8 mouse cellular contexts compared by ENCODE assay signal in the genomic region with DNA sequence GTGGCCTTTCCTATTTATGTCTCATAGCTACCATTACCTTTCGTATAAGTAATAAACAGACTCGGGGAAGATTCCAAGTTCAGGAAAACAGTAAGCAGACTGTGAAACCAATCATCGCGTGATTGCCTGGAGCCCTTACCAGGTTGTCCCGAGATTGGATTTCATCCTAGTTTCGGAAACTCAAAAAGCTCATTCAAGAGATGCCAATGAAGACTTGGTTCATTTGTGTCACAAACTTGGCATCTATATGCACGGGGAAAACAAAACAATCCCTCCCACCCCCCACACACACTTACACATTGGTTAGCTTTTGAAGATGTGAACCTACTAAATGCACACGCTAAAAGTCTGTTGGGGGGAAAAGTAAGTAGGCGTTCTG. TPM values are rescaled to one million over a fixed set of nuclear protein-coding genes. Genes with fewer than 3 reads are reported as not detected.
A peak's percentile ranks its signal among the peaks of the same experiment; 100 is the strongest.
DNase-seq lines count a peak whose midpoint lies in the region; ATAC-seq and TF ChIP-seq lines count a peak whose summit lies in the region.

No protein-coding gene starts in this region.

- no peaks in the 10 kb centered on the region for H3K27me3 ChIP-seq in hindbrain, embryonic 16.5 days (replicated peaks; ENCODE audit: control insufficient read depth, insufficient read depth, low read length)
- H3K27me3 ChIP-seq in myocyte (ENCODE audit: control insufficient read depth, insufficient read depth, insufficient read length), result no peaks in the 10 kb centered on the region

- H3K79me2 ChIP-seq in myocyte (ENCODE audit: control insufficient read depth, insufficient read depth), result no peaks in the 10 kb centered on the region

- TF ChIP-seq POLR2A in brain, embryonic 14.5 days (IDR thresholded peaks at IDR 0.05; ENCODE audit: borderline replicate concordance, extremely low read depth, insufficient read depth, insufficient read length, poor library complexity, severe bottlenecking), result no peak
- TF ChIP-seq POLR2A in myocyte (IDR thresholded peaks at IDR 0.05; ENCODE audit: insufficient read length, low read depth), result no peak

- H3K4me3 ChIP-seq in layer of hippocampus, adult 2 months, result peak overlapping the region; percentile 87
- peak overlapping the region; percentile 97 for H3K4me3 ChIP-seq in hindbrain, embryonic 16.5 days (ENCODE audit: low read length)
- peak overlapping the region; percentile 54 for H3K4me3 ChIP-seq in myocyte

- H3K27ac ChIP-seq in layer of hippocampus, adult 2 months, result peak overlapping the region; percentile 91
- H3K27ac ChIP-seq in hindbrain, embryonic 16.5 days (ENCODE audit: low read depth, low read length), result peak overlapping the region; percentile 89

- no peaks in the 10 kb centered on the region for H3K9me3 ChIP-seq in hindbrain, embryonic 16.5 days (ENCODE audit: control insufficient read depth, low read length)

- H3ac ChIP-seq in myocyte (ENCODE audit: control insufficient read depth, insufficient read length), result peak overlapping the region; percentile 26

- H3K4me1 ChIP-seq in hindbrain, embryonic 16.5 days (ENCODE audit: control insufficient read depth, insufficient read depth, low read depth, low read length), result peaks cover 13% of the 10 kb centered on the region

- peak; percentile 25; the same call in 1 of the 2 replicates for ATAC-seq in hindbrain, embryonic 16.5 days

- H3K4me2 ChIP-seq in hindbrain, embryonic 16.5 days (ENCODE audit: low read length), result peak overlapping the region; percentile 80
- H3K4me2 ChIP-seq in myocyte (ENCODE audit: low read depth), result peak overlapping the region; percentile 86

- H3K36me3 ChIP-seq in hindbrain, embryonic 16.5 days (ENCODE audit: control insufficient read depth, insufficient read depth, low read length), result peaks cover 17% of the 10 kb centered on the region
- peaks cover 20% of the 10 kb centered on the region for H3K36me3 ChIP-seq in myocyte (ENCODE audit: control insufficient read depth, insufficient read depth)

- peak overlapping the region; percentile 93 for H3K9ac ChIP-seq in hindbrain, embryonic 16.5 days (ENCODE audit: low read depth, low read length)

- no peak for DNase-seq in layer of hippocampus, adult 2 months (ENCODE audit: low spot score in 2 of 2)
- no peak for DNase-seq in layer of hippocampus, postnatal 36 days
- peak; percentile 54 for DNase-seq in brain, embryonic 14.5 days (ENCODE audit: low read depth)
- DNase-seq in frontal cortex, adult 2 months (ENCODE audit: extremely low spot score in 1 of 2, low spot score in 1 of 2), result no peak
- no peak for DNase-seq in kidney, adult 9 months
- no peak for DNase-seq in cerebellum, adult 9-11 months

- WGBS in hindbrain, embryonic 16.5 days, result 12% methylated on average over 9 of the region's 9 CpGs

- no peak for TF ChIP-seq CTCF in layer of hippocampus, adult 2 months (conservative IDR thresholded peaks at IDR 0.05)
- no peak for TF ChIP-seq CTCF in brain, embryonic 14.5 days (IDR thresholded peaks at IDR 0.05; ENCODE audit: borderline replicate concordance, extremely low read depth, insufficient read depth, insufficient read length)

TF ChIP-seq in myocyte, 11 proteins besides CTCF, POLR2A, EP300 and RAD21:
- TF ChIP-seq TCF12 (IDR thresholded peaks at IDR 0.05; ENCODE audit: insufficient read depth, poor library complexity, severe bottlenecking), result no peak
- no peak for TF ChIP-seq REST (IDR thresholded peaks at IDR 0.05; ENCODE audit: insufficient read depth, insufficient read length)
- no peak for TF ChIP-seq SRF (IDR thresholded peaks at IDR 0.05; ENCODE audit: control insufficient read depth, insufficient read length, low read depth)
- TF ChIP-seq MYOD1 (IDR thresholded peaks at IDR 0.05; ENCODE audit: control insufficient read depth in 1 of 3, insufficient read length in 2 of 3, low read depth in 2 of 3), result no peak
- no peak for TF ChIP-seq USF1 (IDR thresholded peaks at IDR 0.05; ENCODE audit: low read depth)
- TF ChIP-seq MYOG (IDR thresholded peaks at IDR 0.05; ENCODE audit: control insufficient read depth in 1 of 3, insufficient read depth in 1 of 3, insufficient read length in 2 of 3, low read depth in 2 of 3), result no peak
- TF ChIP-seq MAX (IDR thresholded peaks at IDR 0.05; ENCODE audit: low read depth), result no peak
- no peak for TF ChIP-seq TCF3 (IDR thresholded peaks at IDR 0.05; ENCODE audit: insufficient read length, low read depth)
- TF ChIP-seq POLR2AphosphoS2 (IDR thresholded peaks at IDR 0.05; ENCODE audit: insufficient read length, low read depth), result no peak
- TF ChIP-seq CEBPB (IDR thresholded peaks at IDR 0.05; ENCODE audit: insufficient read depth, poor library complexity, severe bottlenecking), result no peak
- TF ChIP-seq E2F4 (IDR thresholded peaks at IDR 0.05; ENCODE audit: insufficient read depth), result no peak

RNA-seq across cellular contexts. Expression of a gene that starts 0.6 kb away (rescaled TPM):
- 10 to 100 TPM; 27.4 to 32.6 TPM for total RNA-seq in layer of hippocampus, adult 2 months (2021)
- 10 to 100 TPM; 23.3 to 28.3 TPM for total RNA-seq in layer of hippocampus, postnatal 36 days (2021)
- 31.8 and 32.3 TPM in 2 replicates for polyA plus RNA-seq in brain, embryonic 14.5 days (2012; rRNA removed)
- polyA plus RNA-seq in hindbrain, embryonic 16.5 days (2015; fragmentation: Nextera tagmentation; extraction: Ambion mirVana), result 25.1 TPM in 2 replicates
- polyA plus RNA-seq in myocyte (2012; fragmentation: generic; extraction: Trizol), result 5.3 TPM
- polyA plus RNA-seq in frontal cortex, adult 2 months (2012; rRNA removed), result 38.2 and 38.3 TPM in 2 replicates

RNA-seq across cellular contexts. Expression of a gene that starts 11.6 kb away (rescaled TPM):
- total RNA-seq in layer of hippocampus, adult 2 months (2021), result 10 to 100 TPM; 97.4 to 99.3 TPM
- total RNA-seq in layer of hippocampus, postnatal 36 days (2021), result 100 to 1,000 TPM; 102 to 106 TPM
- polyA plus RNA-seq in brain, embryonic 14.5 days (2012; rRNA removed), result 142 and 146 TPM in 2 replicates
- polyA plus RNA-seq in hindbrain, embryonic 16.5 days (2015; fragmentation: Nextera tagmentation; extraction: Ambion mirVana), result 342 and 347 TPM in 2 replicates
- 131 TPM for polyA plus RNA-seq in myocyte (2012; fragmentation: generic; extraction: Trizol)
- 108 and 133 TPM in 2 replicates for polyA plus RNA-seq in frontal cortex, adult 2 months (2012; rRNA removed)

RNA-seq across cellular contexts. Expression of a gene that starts 20.9 kb away (rescaled TPM):
- total RNA-seq in layer of hippocampus, adult 2 months (2021), result 10 to 100 TPM; 69.1 to 78.2 TPM
- total RNA-seq in layer of hippocampus, postnatal 36 days (2021), result 10 to 100 TPM; 68.7 to 72.1 TPM
- polyA plus RNA-seq in brain, embryonic 14.5 days (2012; rRNA removed), result 8.4 and 11.7 TPM in 2 replicates
- polyA plus RNA-seq in hindbrain, embryonic 16.5 days (2015; fragmentation: Nextera tagmentation; extraction: Ambion mirVana), result 13.9 and 14.5 TPM in 2 replicates
- polyA plus RNA-seq in myocyte (2012; fragmentation: generic; extraction: Trizol), result 43.1 TPM
- polyA plus RNA-seq in frontal cortex, adult 2 months (2012; rRNA removed), result 44.7 and 51.7 TPM in 2 replicates

RNA-seq across cellular contexts. Expression of a gene that starts 26.8 kb away (rescaled TPM):
- total RNA-seq in layer of hippocampus, adult 2 months (2021), result 10 to 100 TPM; 36.7 to 36.8 TPM
- total RNA-seq in layer of hippocampus, postnatal 36 days (2021), result 10 to 100 TPM; 36.1 to 40.6 TPM
- 41.3 and 43.5 TPM in 2 replicates for polyA plus RNA-seq in brain, embryonic 14.5 days (2012; rRNA removed)
- polyA plus RNA-seq in hindbrain, embryonic 16.5 days (2015; fragmentation: Nextera tagmentation; extraction: Ambion mirVana), result 64.1 and 66.3 TPM in 2 replicates
- 37.6 TPM for polyA plus RNA-seq in myocyte (2012; fragmentation: generic; extraction: Trizol)
- 31.1 and 32.2 TPM in 2 replicates for polyA plus RNA-seq in frontal cortex, adult 2 months (2012; rRNA removed)

RNA-seq across cellular contexts. Expression of a gene that starts 26.9 kb away (rescaled TPM):
- total RNA-seq in layer of hippocampus, adult 2 months (2021), result 10 to 100 TPM; 31.7 to 35.7 TPM
- total RNA-seq in layer of hippocampus, postnatal 36 days (2021), result 10 to 100 TPM; 30.0 to 32.4 TPM
- 70.6 and 82.2 TPM in 2 replicates for polyA plus RNA-seq in brain, embryonic 14.5 days (2012; rRNA removed)
- 36.3 and 40.2 TPM in 2 replicates for polyA plus RNA-seq in hindbrain, embryonic 16.5 days (2015; fragmentation: Nextera tagmentation; extraction: Ambion mirVana)
- 25.3 TPM for polyA plus RNA-seq in myocyte (2012; fragmentation: generic; extraction: Trizol)
- 50.6 and 56.4 TPM in 2 replicates for polyA plus RNA-seq in frontal cortex, adult 2 months (2012; rRNA removed)
